Mouse (Mus musculus) forebrain, embryonic 14.5 days (tissue): ENCODE results near the gene Rps10. TPM values are rescaled to one million over a fixed set of nuclear protein-coding genes. Genes with fewer than 3 reads are reported as not detected.
A peak's percentile ranks its signal among the peaks of the same experiment; 100 is the strongest.
"Not testable (repeated sequence)": the region's sequence is repeated elsewhere in the genome, so short reads cannot be mapped to it uniquely, and the experiment has no call there.

ENCODE experiments used
- ATAC-seq: fragments of 200-750 bp; cut with Nextera tagmentation; 2 replicates; pipeline ENCODE4 v1.8.0; 2017; ENCODE audit warnings: mild to moderate bottlenecking, moderate library complexity
- DNase-seq: peaks from one replicate; pipeline ENCODE4 v3.0.0-alpha.2; 2015; ENCODE audit warnings: low spot score
- H3K27ac ChIP-seq: fragments of 300-500 bp; sonication (generic); 2 replicates; pipeline ENCODE4 v1.5.1; 2014; ENCODE audit warnings: low read depth, mild to moderate bottlenecking, control low read depth, low read length, moderate library complexity
- H3K27me3 ChIP-seq: fragments of 300-500 bp; sonication (generic); replicated peaks from 2 replicates; pipeline ENCODE4 v1.6.1; 2014; ENCODE audit warnings: low read length, control low read depth, mixed read lengths; ENCODE audit not compliant: control insufficient read depth, insufficient read depth
- H3K36me3 ChIP-seq: fragments of 300-500 bp; sonication (generic); 2 replicates; pipeline ENCODE4 v1.6.1; 2014; ENCODE audit warnings: low read length, control low read depth; ENCODE audit not compliant: control insufficient read depth, insufficient read depth
- H3K4me1 ChIP-seq: fragments of 300-500 bp; sonication (generic); 2 replicates; pipeline ENCODE4 v1.6.1; 2014; ENCODE audit warnings: antibody characterized with exemption, low read length, control low read depth; ENCODE audit not compliant: control insufficient read depth, insufficient read depth
- H3K4me2 ChIP-seq: fragments of 300-500 bp; sonication (generic); 2 replicates; pipeline ENCODE4 v1.6.1; 2014; ENCODE audit warnings: mild to moderate bottlenecking, control low read depth, low read length
- H3K4me3 ChIP-seq: fragments of 300-500 bp; sonication (generic); 2 replicates; pipeline ENCODE4 v1.5.1; 2014; ENCODE audit warnings: low read depth, low read length, control low read depth
- H3K9ac ChIP-seq: fragments of 300-500 bp; sonication (generic); 2 replicates; pipeline ENCODE4 v1.6.1; 2014; ENCODE audit warnings: mild to moderate bottlenecking, low read length, control low read depth, moderate library complexity
- H3K9me3 ChIP-seq: fragments of 300-500 bp; sonication (generic); replicated peaks from 2 replicates; pipeline ENCODE4 v1.6.1; 2016; ENCODE audit warnings: low read length, control low read depth, mixed read lengths; ENCODE audit not compliant: control insufficient read depth
- WGBS: fragments of 180-500 bp; shearing (Covaris S2); extraction: QIAGEN DNeasy Blood & Tissue Kit; methylation state at CpG from one replicate; pipeline ENCODE4 v1.1.7; 2014; 5-methylcytosine and 5-hydroxymethylcytosine counted together
- polyA plus RNA-seq: library from polyadenylated mRNA; unstranded; fragments of >200 nt; fragmentation: Nextera tagmentation; extraction: Ambion mirVana; gene quantifications from 2 replicates; pipeline ENCODE4 v1.2.1, GENCODE M21; 2014

Gene Rps10
- polyA plus RNA-seq, 1 experiment from 2014 or later, result 789 TPM

GRCm38 (mm10) chr17:27650586-27650985 is 14.1 kb upstream of the Rps10 start:
- Histone ChIP-seq H3K4me2 (no peak overlapping the region), H3K27ac (no peak overlapping the region), H3K36me3 (no peaks in the 10 kb centered on the region), H3K27me3 (peaks cover 6% of the 10 kb centered on the region; the same call in 1 of the 2 replicates), H3K4me3 (no peak overlapping the region), H3K9me3 (no peaks in the 10 kb centered on the region), H3K4me1 (peaks cover 1% of the 10 kb centered on the region; the same call in 1 of the 2 replicates), H3K9ac (no peak overlapping the region)
- ATAC-seq (no peak), DNase-seq (no peak)
- 80% methylated on average over 13 of the region's 13 CpGs for WGBS

GRCm38 (mm10) chr17:27650160-27650559 is 13.7 kb upstream of the Rps10 start:
- WGBS, result 9% methylated on average over 12 of the region's 12 CpGs
- Histone ChIP-seq H3K4me1 (no peaks in the 10 kb centered on the region), H3K36me3 (no peaks in the 10 kb centered on the region), H3K27ac (no peak overlapping the region), H3K27me3 (peaks cover 5% of the 10 kb centered on the region; the same call in 1 of the 2 replicates), H3K9me3 (no peaks in the 10 kb centered on the region), H3K4me2 (no peak overlapping the region), H3K9ac (no peak overlapping the region), H3K4me3 (no peak overlapping the region)
- DNase-seq, result peak; percentile 73
- ATAC-seq, result no peak

GRCm38 (mm10) chr17:27645807-27646206 is 9.3 kb upstream of the Rps10 start:
- Histone ChIP-seq H3K36me3 (no peaks in the 10 kb centered on the region), H3K9ac (no peak overlapping the region)

GRCm38 (mm10) chr17:27644572-27644971 is 8.1 kb upstream of the Rps10 start:
- Histone ChIP-seq H3K36me3 (no peaks in the 10 kb centered on the region), H3K27ac (no peak overlapping the region), H3K4me3 (no peak overlapping the region), H3K4me1 (peaks cover 6% of the 10 kb centered on the region; the same call in 1 of the 2 replicates), H3K9ac (no peak overlapping the region), H3K4me2 (no peak overlapping the region), H3K27me3 (no peaks in the 10 kb centered on the region), H3K9me3 (no peaks in the 10 kb centered on the region)
- 31% methylated on average over 2 of the region's 2 CpGs for WGBS
- ATAC-seq (no peak), DNase-seq (no peak)

More at GRCm38 (mm10) chr17:27645807-27646206, 9.3 kb upstream of the Rps10 start:
- no peak overlapping the region for H3K4me3 ChIP-seq
- peaks cover 6% of the 10 kb centered on the region; the same call in 1 of the 2 replicates for H3K4me1 ChIP-seq
- ATAC-seq, result no peak
- H3K9me3 ChIP-seq, result no peaks in the 10 kb centered on the region
- H3K4me2 ChIP-seq, result no peak overlapping the region
- WGBS, result 42% methylated on average over 7 of the region's 7 CpGs
- DNase-seq, result no peak
- no peaks in the 10 kb centered on the region for H3K27me3 ChIP-seq
- no peak overlapping the region for H3K27ac ChIP-seq

- Histone ChIP-seq H3K4me1 (peaks cover 6% of the 10 kb centered on the region; the same call in 1 of the 2 replicates), H3K27ac (peak overlapping the region; percentile 33; the same call in 1 of the 2 replicates), H3K27me3 (no peaks in the 10 kb centered on the region), H3K9ac (no peak overlapping the region), H3K4me2 (no peak overlapping the region), H3K36me3 (no peaks in the 10 kb centered on the region), H3K9me3 (no peaks in the 10 kb centered on the region), H3K4me3 (no peak overlapping the region)
- ATAC-seq (no peak), DNase-seq (no peak)
- whole genome bisulfite sequencing, result 80% methylated on average over 9 of the region's 9 CpGs
These were observed 7.3 kb upstream of the Rps10 start for GRCm38 (mm10) chr17:27643756-27644155.

- peak overlapping the region; percentile 28; the same call in 1 of the 2 replicates for H3K4me2 ChIP-seq
- H3K36me3 ChIP-seq, result no peaks in the 10 kb centered on the region
- no peaks in the 10 kb centered on the region for H3K9me3 ChIP-seq
- peak overlapping the region; percentile 29; the same call in 1 of the 2 replicates for H3K9ac ChIP-seq
- peaks cover 6% of the 10 kb centered on the region; the same call in 1 of the 2 replicates for H3K4me1 ChIP-seq
- ATAC-seq (peak; percentile 74), DNase-seq (peak; percentile 72)
- peak overlapping the region; percentile 81; the same call in 1 of the 2 replicates for H3K27ac ChIP-seq
- H3K27me3 ChIP-seq, result no peaks in the 10 kb centered on the region
- 41% methylated on average over 6 of the region's 6 CpGs for WGBS
- no peak overlapping the region for H3K4me3 ChIP-seq
These were observed 6.6 kb upstream of the Rps10 start for GRCm38 (mm10) chr17:27643101-27643500.

GRCm38 (mm10) chr17:27642491-27643062 is 6.1 kb upstream of the Rps10 start:
- H3K9me3 ChIP-seq, result no peaks in the 10 kb centered on the region
- DNase-seq (peak; percentile 86), ATAC-seq (peak; percentile 87)
- peak overlapping the region; percentile 29 for H3K9ac ChIP-seq
- H3K4me2 ChIP-seq, result peak overlapping the region; percentile 28
- H3K36me3 ChIP-seq, result no peaks in the 10 kb centered on the region
- H3K4me1 ChIP-seq, result peaks cover 6% of the 10 kb centered on the region; the same call in 1 of the 2 replicates
- H3K27ac ChIP-seq, result peak overlapping the region; percentile 81
- no peak overlapping the region for H3K4me3 ChIP-seq
- no peaks in the 10 kb centered on the region for H3K27me3 ChIP-seq
- 26% methylated on average over 12 of the region's 12 CpGs for WGBS

GRCm38 (mm10) chr17:27639851-27640250 is 3.4 kb upstream of the Rps10 start:
- not testable (repeated sequence) for DNase-seq, ATAC-seq, H3K36me3 ChIP-seq, H3K9me3 ChIP-seq, H3K9ac ChIP-seq, H3K27ac ChIP-seq, H3K4me2 ChIP-seq, H3K4me3 ChIP-seq, H3K27me3 ChIP-seq
- 92% methylated on average over 6 of the region's 6 CpGs for WGBS
- H3K4me1 ChIP-seq, result peaks cover 12% of the 10 kb centered on the region

GRCm38 (mm10) chr17:27638921-27639332 is 2.5 kb upstream of the Rps10 start:
- ATAC-seq, result no peak
- Histone ChIP-seq H3K4me1 (peaks cover 12% of the 10 kb centered on the region), H3K36me3 (peaks cover 3% of the 10 kb centered on the region; the same call in 1 of the 2 replicates), H3K4me3 (no peak overlapping the region), H3K4me2 (no peak overlapping the region), H3K9ac (no peak overlapping the region), H3K27me3 (no peaks in the 10 kb centered on the region), H3K9me3 (no peaks in the 10 kb centered on the region), H3K27ac (no peak overlapping the region)
- WGBS, result 69% methylated on average over 20 of the region's 20 CpGs
- DNase-seq, result peak; percentile 22
